Mouse (Mus musculus) layer of hippocampus, adult 2 months (tissue): ENCODE data around the gene Eif4g2. TPM values are rescaled to one million over a fixed set of nuclear protein-coding genes. Genes with fewer than 3 reads are reported as not detected.

Source experiments
- DNase-seq, 2 experiments: peaks; one replicate each; pipeline ENCODE4 v3.0.0; 2022; ENCODE audit warnings: low spot score in 2 of 2
- H3K27ac ChIP-seq: fragments of 200-600 bp; 2 replicates; pipeline ENCODE4 v1.8.1; 2022
- H3K4me3 ChIP-seq: fragments of 200-600 bp; 2 replicates; pipeline ENCODE4 v1.8.1; 2022; ENCODE audit warnings: mild to moderate bottlenecking
- CTCF ChIP-seq: fragments of 200-600 bp; conservative IDR thresholded peaks from 2 replicates; pipeline ENCODE4 v1.8.1; 2022; ENCODE audit warnings: antibody characterized with exemption, mild to moderate bottlenecking, moderate library complexity
- total RNA-seq, 2 experiments: library from RNA; stranded (reverse); gene quantifications; 2 replicates each; pipeline ENCODE4 v1.2.3; 2021

The Eif4g2 gene
- total RNA-seq, 2 experiments from 2014 or later = 596 to 633 TPM

DNA sequence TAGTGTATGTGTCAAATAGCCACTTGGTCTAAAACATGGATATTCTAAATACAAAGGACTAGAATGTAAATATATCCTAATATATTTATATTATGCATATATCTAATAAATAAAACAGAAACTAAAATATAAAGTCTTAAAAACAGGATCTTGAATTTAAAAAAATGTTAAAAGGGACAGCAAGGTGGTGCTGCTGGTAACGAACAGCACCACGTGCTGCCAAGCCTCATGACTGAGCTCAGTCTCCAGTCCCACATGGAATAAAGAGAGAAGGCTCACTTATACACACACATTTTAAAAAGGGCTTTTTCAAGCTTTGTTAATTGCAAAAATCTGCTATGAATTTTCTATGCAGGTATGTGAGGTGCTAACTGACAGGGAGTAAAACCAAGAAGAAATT is 1.6 kb upstream of the Eif4g2 start:
- Histone ChIP-seq H3K27ac (no peak overlapping the region; the same call in 1 of the 2 replicates), H3K4me3 (no peak overlapping the region; the same call in 1 of the 2 replicates)
- no peak for DNase-seq
- peak; percentile 30 for TF ChIP-seq CTCF

DNA sequence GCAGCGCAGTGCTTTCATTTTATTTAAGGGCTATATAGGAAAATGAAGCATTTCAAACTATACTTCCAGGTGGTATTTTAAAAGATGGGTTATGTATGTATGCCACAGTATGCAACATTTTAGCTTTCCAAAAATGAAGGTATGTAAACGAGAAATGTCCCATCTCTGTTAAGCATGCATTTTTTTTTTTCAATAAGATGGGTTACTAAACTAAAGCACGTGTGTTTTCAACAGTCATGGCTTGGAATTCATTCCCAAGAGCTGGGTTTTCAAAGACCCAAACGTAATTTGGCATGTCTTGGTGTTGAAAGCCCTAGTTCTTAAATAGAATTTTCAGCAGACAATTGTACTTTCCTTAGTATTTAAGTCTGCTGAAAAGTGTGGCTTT is 897 bp upstream of the Eif4g2 start:
- no peak for TF ChIP-seq CTCF
- Histone ChIP-seq H3K4me3 (peak overlapping the region; percentile 85), H3K27ac (peak overlapping the region; percentile 99)
- no peak for DNase-seq

DNA sequence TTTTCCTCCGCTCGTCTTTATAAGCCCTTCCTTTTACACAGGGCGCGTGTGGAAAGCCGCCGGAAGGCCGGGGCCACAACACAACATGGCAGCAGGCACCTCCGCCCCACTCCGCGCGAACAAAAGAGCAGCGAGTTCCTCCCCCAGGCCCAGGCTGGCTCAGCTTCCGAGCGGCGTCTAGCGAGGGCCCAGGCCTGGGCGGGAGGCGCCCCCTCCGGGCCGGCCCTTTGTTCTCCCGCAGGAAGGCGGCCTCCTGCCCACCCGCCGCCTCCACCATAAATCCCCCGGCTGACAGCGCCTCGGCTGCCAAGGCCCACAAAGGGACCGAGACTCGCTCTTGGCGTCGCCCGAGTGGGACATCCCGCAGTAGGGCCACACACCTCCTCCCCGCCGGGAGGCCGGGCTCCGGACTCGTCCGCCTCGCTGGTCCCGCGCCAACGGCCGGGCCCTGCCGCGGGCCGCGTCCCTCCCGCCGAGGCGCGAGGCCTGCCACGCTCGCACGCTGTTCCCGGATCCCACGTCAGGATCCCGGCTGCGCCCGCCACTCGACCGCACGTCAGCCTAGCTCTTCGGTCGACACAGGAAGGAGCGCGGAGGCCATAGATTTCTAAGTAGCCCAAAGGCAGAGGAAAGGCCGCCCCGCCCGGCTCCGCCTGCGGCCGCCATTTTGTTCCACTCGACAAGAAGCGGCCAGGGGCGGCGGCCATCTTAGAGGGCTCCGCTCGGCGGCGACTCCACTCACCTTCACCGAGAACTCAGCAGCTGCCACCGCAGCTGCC is 598 bp downstream of the Eif4g2 start:
- peak; percentile 70 to 76 for DNase-seq
- H3K4me3 ChIP-seq = peak overlapping the region; percentile 85
- TF ChIP-seq CTCF = 0 out of 2 replicates have a peak, but pooled peaks have one; percentile 11
- H3K27ac ChIP-seq = peak overlapping the region; percentile 99

DNA sequence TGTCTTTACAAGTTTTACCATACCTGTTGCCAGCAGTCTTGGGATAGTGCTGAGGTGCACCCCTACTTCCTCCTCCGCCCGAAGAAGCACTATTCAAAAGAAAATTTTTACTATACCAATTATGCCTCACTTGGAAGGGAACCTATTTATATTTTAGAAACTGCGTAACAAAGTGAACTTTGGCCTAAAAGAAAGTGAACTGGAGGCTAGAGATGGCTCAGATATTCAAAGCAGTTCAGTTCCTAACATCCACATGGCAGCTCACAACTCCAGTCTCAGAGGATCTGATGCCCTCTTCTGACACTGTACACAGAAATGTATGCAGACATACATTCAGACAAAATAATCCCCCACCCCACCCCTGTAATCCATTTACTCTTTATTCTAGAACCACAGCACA is 2.0 kb downstream of the Eif4g2 start:
- Histone ChIP-seq H3K27ac (no peak overlapping the region), H3K4me3 (peak overlapping the region; percentile 85)
- TF ChIP-seq CTCF = no peak
- no peak for DNase-seq

DNA sequence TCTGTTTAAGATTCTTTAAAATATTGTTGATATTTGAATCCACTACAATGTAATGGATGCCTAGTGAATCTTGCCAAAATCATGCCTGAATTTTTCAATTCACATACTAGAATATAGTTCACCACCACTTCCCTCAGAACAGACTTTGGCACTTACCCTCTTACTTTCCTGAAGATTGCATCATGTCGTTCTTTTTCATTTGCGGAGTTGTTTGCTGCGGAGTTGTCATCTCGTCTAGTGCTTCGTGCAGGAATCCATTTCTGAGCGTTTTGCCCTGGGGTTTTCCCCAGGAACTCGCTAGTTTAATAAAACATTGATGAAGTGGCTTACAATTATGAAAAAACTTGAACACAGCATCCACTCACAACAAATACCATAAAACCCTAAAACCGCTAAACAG is 2.8 kb downstream of the Eif4g2 start:
- no peak for DNase-seq
- H3K27ac ChIP-seq = no peak overlapping the region
- no peak overlapping the region; the same call in 1 of the 2 replicates for H3K4me3 ChIP-seq
- TF ChIP-seq CTCF = no peak

DNA sequence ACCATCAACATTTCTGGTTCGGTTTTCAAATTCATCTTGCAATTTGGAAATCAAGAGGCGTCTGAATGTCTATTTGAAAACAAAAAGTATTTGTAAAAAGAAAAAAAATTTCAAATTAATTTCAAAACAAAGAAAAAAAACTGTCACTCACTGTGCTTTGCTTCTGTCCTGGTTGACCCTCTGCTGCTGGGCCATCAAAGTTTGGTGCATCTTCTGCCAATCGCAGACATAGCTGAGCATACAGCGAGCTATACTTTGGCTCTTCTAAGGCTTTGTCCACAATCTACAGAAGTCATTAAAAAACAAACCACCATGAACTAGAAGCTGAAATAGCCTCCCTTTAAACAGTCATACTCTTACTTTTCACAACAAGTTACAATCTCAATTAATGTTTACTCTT is 4.6 kb downstream of the Eif4g2 start:
- TF ChIP-seq CTCF = no peak
- no peak for DNase-seq
- no peak overlapping the region for H3K27ac ChIP-seq
- H3K4me3 ChIP-seq = no peak overlapping the region

DNA sequence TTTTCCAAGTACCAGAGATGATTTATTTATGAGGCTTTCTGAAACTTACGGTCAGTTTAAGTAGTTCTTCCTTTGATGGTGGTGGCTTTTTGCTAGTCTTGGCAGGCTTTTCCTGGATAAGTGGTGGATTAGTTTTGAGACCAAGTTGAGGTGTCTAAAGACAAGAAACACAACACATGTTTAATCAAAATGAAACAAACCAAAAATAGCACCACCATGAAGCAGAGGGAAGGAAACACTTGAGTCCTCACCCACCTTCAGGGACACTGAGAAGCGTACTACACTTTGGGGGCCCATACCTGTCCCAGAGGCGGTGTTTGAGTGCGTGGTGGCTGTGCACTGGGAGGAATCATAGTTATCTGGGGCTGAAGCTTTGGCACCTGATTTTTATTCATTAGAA is 7.5 kb downstream of the Eif4g2 start:
- Histone ChIP-seq H3K27ac (no peak overlapping the region), H3K4me3 (no peak overlapping the region)
- no peak for DNase-seq
- no peak for TF ChIP-seq CTCF

DNA sequence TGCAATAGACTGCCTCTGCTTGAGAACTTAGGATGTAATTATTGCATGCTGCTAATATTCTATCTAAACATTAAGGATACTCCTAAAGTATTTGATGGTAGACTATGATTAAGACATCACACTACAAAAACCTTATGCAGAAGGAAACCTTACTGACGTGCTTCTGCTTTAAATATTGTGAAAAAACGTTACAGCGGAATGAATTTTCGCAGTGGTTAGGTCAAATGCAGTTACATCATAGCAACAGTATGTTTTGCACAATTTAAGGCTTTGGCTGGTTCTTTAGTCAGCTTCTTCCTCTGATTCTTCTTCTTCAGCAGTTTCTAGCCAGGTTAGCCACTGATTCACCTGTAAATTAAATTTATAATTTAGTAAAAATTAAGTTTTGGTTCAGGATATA is 10.4 kb downstream of the Eif4g2 start:
- no peak for DNase-seq
- H3K4me3 ChIP-seq = no peak overlapping the region
- H3K27ac ChIP-seq = no peak overlapping the region
- TF ChIP-seq CTCF = no peak

DNA sequence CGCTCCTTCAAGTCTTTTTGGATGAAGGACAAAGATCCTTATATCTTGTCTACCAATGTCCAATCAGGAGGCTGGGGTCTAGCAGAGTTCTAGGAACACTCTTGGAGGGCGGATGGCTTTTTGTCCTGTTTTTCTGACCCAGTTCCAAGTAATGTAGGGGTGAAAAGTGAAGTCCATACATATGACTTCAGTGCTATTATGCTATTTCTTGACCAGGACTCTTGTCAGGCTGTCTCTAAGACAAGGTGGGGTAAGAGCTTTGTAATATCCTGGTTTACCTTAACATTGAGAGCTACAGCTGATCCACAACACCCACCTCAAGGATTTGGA is 12.7 kb downstream of the Eif4g2 start:
- H3K27ac ChIP-seq = no peak overlapping the region
- TF ChIP-seq CTCF = no peak

DNA sequence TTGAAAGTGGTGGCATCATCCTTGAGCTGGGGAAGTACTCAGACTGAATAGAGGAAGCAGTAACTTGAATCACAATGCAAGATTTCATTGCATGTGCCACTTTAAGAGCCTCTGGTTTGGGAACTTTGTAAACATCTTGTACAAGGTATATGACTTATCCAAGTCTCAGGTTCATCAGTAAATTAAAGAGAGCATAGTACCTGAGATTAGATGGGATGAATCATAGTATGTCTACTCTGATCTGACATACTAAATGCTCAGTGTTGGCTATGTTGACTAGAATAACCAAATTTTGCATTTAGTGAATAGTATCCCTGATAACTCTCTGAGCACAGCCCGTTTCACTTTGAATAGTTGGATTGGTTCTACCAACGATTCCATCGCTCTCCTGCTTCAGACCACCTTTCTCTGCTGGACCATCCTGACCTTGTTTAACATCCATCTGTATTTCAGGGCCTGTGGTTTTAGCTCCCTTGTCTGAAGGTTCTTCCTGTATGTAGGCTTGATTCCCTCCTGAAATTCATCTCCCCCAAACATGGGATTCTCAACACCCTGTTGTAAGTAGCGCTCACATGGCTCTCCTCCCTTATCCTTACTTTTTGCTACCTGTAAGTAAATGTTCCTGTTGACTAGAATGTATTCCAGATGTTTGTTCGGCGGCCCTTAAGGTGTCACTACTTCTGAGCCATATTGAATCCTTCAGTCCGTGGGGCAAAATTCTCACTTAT is 13.2 kb downstream of the Eif4g2 start:
- no peak overlapping the region for H3K27ac ChIP-seq
- TF ChIP-seq CTCF = no peak
- no peak overlapping the region for H3K4me3 ChIP-seq
- DNase-seq = no peak

More for the DNA sequence above, 12.7 kb downstream of the Eif4g2 start:
- H3K4me3 ChIP-seq = no peak overlapping the region
- DNase-seq = no peak

DNA sequence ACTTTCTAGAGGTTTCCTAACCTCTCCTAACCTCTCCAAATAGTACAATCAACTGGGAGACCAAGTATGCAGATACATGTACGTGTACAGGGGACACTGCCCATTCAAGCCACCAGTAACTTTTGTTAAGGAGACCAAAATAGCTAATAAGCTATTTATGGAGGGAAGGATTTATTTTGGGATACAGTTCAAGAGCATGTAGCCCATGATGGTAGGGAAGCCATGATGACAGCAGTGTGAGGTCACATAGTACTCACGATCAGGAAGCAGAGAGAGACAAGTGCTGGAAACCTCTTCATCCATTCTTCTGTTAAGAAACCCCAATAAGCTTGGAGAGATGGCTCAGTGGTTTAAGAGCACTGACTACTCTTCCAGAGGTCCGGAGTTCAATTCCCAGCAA is 14.6 kb downstream of the Eif4g2 start:
- no peak for TF ChIP-seq CTCF
- Histone ChIP-seq H3K4me3 (no peak overlapping the region), H3K27ac (no peak overlapping the region)
- DNase-seq = no peak

DNA sequence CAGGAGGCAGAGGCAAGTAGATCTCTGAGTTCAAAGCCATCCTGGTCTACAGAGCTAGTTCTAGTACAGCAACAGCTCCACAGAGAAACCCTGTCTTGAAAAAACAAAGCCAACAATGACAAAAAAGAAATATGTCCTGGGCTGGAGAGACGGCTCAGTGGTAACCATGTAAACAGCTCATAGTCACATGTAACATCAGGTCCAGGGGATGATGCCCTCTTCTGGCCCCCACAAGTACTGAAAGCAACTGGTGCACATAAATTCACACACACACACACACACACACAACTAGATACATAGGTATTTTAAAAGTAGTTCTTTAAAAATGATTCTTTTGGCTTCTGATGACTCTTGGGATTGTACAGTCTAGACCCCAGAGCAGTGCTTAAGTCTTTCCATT is 19.9 kb downstream of the Eif4g2 start:
- H3K4me3 ChIP-seq = no peak overlapping the region
- no peak for TF ChIP-seq CTCF
- no peak for DNase-seq
- H3K27ac ChIP-seq = no peak overlapping the region

DNA sequence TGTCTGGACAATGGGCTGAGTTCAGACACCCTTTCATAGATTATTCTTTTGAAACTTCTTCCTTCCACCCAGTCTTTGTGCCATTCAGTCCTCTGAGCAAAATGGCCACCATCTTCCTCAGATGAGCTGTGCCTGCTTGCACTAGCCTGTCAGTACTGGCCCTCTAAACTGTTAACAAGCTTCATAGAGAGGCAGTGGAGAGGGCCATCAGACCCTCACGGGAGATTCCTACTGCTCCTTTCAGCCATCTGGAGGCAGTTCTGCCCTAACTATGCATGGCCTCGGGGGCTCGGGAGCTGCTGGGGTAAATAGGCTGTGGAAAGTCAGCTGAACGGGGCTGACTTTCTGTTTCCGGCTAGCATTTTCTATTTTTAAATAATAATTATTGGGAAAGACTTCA is 23.3 kb downstream of the Eif4g2 start:
- DNase-seq = no peak
- TF ChIP-seq CTCF = no peak
- Histone ChIP-seq H3K4me3 (no peak overlapping the region), H3K27ac (no peak overlapping the region)
